Mouse (Mus musculus) gastrocnemius, postnatal 10 days (tissue): Measurements from ENCODE around the gene Sec22b. TPM values are rescaled to one million over a fixed set of nuclear protein-coding genes. Genes with fewer than 3 reads are reported as not detected.

Source experiments
- DNase-seq: peaks from one replicate; pipeline ENCODE4 v3.0.0; 2021; ENCODE audit warnings: mixed read lengths
- long read RNA-seq, 2 experiments: library from polyadenylated mRNA; stranded (forward); transcript quantifications; one replicate each; pipeline ENCODE4 v2.0.0; 2021
- total RNA-seq, 2 experiments: library from RNA; stranded (reverse); gene quantifications; 2 replicates each; pipeline ENCODE4 v1.2.3; 2021

Sec22b gene
- 10 to 100 TPM; 38.8 to 42.7 TPM for total RNA-seq
- long read RNA-seq, experiment 1, transcript Sec22b-201 (5 exons, 2,810 nt) = major isoform, 39 of 45 reads
- long read RNA-seq, experiment 1, partial matches to known transcripts = 1 of 45 reads
- long read RNA-seq, experiment 1, other reads (novel, unspliced or antisense) = 4 of 45 reads
- long read RNA-seq, experiment 2, transcript Sec22b-201 (5 exons, 2,810 nt) = major isoform, 34 of 35 reads
- long read RNA-seq, experiment 2, partial matches to known transcripts = 0 of 35 reads
- long read RNA-seq, experiment 2, other reads (novel, unspliced or antisense) = 1 of 35 reads

DNA sequence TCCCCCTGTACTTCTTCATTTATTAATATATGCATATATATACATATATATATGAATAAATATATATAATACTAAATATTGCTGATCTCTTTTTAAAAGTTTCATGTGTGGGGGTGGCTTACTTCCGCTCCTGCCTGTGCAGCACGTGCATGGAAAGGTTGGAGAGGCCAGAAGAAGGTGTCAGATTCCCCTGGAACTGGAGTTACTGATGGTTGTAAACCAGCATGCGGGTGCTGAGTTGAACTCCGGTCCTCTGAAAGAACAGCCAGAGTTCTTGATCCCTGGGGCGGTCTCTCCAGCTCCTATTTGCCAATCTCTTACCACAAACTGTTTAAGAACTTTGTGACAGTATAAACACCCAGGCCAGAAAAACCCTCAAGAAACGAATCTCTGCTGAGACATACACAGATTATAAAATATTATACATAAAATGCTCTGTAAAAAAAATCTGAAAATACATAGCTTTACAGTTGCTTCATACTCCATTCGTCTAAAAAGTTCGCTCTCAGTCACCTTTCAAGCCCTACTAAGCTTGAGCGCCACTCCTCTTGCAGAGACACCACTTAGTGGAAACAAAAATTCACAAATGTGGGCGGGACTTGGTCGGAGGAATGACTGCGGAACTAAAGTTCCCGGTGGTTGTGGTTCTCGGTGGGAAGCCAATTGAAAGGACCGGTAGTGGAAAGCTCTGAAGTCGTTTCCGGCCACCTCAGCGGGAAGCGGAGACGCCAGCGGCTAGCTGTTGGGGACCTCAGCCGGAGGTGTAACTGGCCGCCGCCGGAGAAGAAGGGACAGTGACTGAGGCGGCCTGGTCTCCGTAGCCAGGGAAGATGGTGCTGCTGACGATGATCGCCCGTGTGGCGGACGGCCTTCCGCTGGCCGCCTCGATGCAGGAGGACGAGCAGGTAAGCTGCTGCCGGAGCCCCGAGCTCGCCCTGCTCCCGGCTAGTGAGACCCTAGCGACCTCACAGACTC lies at the start of gene Sec22b:
Gene Sec22b, plus strand, starts transcription at position 675 of the 975 bp plus-strand sequence.
- peak; percentile 79 for DNase-seq

DNA sequence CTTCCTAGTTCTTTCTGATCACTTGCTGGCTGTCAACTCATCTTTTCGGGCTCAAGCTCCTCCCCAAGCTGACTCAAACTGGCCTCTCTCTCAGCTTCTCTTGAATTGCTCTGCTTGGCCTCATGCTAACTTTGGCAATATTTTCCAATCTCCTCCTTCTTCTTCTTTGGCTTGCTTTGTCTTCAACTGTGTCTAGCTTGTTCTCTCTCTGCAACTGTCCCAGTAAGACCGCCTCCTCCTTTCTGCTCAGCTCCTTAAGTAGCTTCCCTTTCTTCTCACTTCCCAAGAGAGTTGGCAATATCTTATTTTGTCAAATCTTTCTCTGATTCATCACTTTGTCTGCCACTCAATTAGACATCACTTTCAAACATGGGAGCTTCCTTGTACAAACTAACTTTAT lies 49.2 kb upstream of the Sec22b start:
- DNase-seq = no peak

DNA sequence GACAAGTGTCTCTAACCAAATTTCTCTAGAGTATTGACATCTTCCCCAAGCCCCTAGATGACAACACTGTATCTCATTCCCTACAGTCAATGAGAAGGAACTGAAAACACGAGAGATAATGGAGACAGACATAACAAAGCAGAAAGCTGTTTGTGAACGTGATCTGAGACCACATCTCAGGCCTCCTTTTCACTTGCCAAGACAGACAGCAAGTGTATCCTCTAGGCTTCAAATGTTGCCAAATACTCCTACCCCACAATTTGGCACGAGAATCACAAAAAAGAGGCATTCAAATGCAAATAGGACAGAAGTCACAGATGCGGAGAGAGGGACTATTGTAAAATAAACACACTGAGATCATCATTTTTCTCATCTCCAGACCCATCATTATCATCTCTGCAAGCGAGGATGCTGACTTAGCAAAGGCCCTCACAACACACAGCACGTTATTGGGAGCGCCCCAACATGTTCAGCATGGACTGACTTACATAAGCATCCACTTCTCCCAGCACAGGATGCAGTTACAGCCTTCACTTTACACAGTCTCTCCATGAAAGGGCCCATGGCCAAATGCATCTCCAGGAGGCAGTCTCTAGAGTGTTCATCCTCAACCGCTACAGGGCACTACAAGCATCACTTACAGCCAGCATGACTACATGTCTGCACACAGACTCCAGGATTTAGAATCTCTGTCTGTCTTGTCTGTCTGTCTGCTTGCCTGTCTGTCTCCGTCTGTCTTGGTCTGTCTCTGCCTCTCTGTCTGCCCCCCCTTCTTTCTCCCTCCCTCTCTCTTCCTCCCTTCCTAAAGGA lies 46.2 kb upstream of the Sec22b start:
- DNase-seq = no peak

DNA sequence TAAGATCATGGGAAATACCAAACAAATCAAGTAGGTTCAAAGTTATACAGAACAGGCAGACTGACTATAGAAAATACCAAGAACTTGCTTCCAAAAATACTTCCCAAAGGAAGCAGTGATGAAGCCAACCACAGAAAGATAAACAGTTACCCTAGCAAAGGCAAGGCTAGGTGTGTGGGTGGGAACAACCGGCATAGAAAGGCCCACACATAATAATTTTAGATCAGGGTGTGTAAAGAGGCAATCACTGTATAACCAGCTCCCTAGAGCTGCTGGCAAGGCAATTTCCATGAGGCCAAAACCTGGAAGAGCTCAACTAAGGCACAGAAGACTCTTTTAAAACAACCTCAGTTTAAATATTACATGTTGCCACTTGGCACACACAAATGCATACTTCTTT lies 41.6 kb upstream of the Sec22b start:
- no peak for DNase-seq

DNA sequence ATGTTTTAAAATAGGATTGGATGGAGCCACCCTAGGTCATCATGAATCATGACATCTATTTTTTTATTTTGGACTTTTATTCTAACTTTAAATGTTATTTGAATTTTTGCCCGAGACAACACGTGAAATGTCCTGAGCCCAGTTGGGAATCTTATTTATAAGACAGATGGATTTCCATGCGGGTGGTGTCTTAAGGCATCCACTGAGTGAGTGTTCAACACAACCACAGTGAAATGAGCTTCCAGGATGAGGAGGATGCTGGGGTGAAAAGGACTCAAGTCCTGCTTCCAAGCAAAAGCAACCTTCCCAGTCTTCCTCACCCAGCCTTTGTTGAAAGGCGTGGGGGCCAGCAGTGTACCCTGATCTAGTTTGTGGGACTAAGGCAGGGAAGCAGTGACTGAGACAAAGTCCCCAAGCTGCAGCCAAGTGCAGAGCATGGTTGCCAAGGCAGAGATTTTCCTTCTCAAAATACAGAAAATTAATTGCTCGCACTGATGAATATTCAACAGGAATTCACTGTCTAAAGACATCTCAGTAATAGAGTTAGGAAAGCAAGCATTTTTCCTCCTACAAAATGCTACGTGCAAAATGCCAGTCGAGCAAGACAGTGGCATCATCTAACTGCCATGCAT lies 40.1 kb upstream of the Sec22b start:
- DNase-seq = no peak

DNA sequence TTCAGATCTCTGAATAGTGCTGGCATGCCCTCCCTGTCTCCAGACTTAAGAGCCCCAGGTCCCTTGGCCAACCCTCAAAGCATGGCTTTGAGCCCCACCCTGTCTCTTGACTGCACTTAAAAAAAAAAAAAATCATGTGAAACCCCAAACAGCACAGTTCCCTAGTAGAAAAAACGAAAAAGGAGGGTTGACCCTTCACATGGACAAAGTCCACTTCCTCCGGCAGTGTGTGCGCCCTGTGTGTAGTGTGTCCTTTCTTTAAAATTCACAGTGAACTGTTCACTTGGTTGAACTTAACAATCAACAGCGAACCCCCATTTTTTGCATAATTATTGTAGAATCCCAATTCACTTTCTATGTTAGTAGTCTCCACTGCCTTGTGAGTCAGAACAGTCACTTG lies 34.3 kb upstream of the Sec22b start:
- no peak for DNase-seq

DNA sequence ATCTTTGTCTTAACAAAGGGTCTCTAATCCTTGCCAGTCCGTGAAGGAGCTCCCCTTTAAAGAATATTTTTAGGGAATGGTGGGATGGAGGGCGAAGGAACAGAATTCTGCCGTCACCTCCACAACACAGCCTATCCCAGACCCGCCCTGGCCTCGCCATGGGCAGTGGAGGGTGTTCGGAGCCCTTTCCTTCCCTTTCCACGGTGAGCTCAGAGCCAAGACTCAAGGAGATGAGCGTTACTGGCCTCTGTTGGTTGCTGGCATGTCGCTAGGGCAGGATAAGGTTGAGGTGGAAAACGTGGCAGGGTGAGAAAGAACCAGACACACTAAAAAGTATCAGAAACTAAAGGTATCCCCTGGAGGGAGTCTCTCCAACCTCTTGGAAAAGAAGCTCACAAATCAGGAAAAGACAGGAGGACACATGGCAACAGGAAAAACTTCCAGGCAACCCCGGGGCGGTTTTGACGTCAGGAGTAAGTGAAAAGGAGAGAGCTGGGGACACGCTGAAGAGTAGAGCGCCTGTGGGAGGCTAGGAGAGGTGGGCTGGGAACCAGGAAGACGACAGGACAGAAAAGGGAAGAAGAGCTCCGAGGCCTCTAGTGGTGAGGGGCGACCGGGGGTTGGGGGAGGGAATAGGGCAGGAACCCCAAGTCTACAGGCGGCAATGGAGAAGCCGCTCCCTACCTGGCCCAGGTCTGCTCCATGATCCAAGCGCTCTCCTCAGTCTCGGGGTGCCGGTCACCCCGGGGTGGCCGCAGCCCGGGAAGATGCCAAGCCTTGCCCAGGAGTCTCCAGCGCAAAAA lies 33.6 kb upstream of the Sec22b start:
- DNase-seq = peak; percentile 16

DNA sequence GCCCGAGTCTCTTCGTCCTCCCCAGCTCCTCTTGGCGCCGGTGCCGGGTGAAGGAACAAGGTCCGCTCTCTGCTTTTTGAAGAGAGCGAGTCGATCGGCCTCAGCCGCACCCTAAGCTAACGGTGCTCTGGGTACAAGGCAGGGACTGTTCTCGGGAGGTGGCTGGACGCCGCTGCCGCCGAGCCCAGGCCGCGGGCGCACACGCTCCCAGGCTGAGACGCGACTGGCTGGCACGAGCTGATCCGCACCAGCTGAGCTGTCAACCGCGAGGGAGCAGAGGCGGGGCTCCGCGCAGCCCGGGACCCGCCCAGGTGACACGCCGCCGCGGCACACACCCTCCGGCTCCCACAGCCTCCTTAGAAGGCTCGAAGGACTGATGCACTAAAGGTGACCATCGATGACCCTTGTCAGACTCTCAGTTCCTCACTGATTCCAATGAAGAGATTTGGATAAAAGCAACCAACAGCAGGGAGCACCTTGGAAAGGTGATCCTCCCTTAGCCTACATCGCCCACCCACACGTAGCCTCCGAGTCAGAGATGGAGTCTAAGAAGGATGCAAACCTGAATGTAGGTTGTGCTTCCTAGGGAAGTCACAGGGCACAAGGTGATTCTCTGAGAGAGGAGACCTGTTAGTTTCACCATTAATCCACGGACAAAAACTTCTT lies 32.8 kb upstream of the Sec22b start:
- DNase-seq = peak; percentile 76

DNA sequence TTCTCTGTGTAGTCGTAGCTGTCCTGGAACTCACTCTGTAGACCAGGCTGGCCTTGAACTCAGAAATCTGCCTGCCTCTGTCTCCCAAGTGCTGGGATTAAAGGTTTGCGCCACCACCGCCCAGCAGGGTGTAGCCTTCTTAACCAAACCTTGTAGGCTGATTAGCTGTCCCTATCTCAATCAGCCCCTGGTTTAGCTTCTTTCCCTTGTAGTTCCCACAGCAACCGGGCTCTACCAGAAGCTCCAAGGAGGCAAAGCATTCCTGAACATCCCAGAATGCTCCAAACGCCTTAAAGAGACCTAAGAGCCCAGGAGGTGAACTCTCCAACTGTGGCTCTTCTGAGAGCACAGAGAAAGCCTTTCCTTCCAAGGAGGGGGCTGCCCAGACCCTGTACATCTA lies 32.3 kb upstream of the Sec22b start:
- DNase-seq = no peak

DNA sequence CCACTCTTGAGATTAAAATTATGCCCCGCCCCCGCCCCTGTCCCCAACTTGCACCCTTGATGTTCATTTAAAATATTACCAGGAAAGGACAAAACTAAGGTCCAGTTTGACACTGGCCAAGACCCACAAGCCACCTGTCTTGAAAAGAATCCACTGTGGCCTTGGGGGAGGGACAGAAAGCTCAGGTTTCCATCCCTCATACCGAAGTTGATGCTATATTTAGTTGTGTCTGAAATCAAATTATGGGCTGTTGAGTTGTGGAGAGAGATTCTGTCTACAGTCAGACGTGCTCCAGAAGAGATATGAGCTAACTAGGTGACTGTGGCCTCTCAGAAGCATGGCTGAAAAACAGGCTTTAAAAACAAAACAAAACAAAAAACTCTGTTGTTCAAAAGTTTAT lies 31.3 kb upstream of the Sec22b start:
- DNase-seq = peak; percentile 13

DNA sequence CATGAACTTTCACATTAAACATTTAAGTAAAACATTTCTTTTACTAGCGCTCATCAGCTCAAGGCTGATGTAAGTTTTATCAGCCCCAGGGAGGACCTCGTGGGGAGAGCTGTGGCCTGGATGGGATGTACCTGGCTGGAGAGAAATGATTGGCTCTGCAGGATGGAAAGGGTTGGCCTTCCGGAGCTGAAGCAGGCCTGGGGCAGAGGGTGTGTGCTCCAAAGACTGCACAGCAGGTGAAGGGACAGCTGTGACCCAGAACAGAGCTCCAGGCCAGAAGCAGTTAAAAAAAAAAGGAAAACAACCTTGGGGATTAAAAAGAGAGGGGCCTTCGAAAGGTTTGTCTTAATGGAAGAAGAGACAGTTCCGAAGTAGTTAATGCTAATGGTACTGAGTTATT lies 26.2 kb upstream of the Sec22b start:
- no peak for DNase-seq

DNA sequence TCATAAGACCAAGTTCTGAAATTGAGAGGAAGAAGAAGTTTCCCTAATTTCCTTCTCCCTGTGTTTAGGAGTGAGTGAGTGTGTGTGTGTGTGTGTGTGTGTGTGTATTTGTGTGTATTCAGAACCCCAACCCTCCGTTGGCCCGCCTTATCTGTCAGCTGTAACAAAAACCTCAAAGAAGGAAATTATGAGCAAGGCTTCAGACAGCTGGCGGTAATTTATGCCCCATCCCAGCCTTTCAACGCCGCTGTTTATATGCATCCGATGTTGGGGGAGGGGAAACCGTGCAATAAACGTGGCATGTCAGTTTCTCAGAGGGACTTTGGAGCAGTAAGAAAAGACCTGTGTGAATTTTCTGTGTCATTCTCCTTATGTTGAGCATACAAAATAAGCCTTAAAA lies 24.7 kb upstream of the Sec22b start:
- DNase-seq = no peak

DNA sequence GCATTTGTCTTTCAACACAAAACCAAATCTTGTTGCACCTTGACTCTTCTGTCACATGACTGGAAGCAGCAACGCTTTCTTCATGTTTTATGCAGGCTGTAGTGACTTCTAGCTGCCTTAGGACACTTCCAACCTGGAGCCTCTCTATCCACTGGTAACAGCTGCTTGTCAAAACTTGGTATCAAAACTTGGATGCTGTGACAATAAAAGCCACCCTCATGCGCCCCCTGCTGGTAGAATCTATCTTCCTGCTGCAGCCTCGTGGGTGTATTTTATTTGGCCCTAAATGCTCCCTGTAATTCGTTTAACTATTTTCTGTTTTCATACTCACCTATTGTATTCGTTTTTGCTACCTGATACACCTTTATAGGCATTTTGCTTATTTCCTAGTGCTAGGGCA lies 21.8 kb upstream of the Sec22b start:
- DNase-seq = peak; percentile 87

DNA sequence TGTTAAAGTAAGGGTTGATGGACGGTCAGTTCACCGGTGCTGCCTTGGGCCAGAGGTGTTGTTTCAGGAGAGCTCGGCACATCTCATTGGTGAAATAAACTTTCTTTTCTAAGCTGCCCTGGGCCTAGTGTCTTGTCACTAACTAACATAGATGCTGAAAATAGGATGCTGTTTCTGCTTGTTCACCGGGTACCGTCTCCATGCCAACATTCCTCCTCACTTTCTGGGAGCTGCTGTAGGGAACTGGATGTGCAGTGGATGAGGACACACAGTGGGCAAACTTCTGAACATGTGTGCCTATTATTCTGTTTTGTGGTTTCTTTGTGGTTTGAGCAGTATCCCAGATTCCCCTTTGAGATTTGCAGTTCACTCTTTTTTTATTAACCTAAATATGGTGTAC lies 19.4 kb upstream of the Sec22b start:
- DNase-seq = no peak

DNA sequence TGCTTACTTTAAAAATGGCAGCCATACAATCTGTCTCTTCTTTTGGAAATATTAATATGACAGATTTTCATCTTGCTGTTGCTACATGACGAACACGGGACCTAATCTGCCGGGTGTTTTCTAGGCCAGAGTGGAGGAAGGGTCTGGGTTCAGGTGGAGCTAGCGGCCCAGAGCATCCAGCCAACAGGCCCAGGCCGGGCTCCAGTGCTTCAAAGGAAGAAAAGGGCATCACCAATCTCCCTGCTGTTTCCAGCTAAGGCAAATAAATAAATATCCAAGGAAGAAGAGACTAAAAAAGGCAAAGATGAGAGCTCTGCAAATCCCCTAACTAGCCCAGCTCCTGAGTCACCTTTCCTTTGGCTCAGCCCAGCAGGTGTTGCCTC lies 13.2 kb upstream of the Sec22b start:
- no peak for DNase-seq

DNA sequence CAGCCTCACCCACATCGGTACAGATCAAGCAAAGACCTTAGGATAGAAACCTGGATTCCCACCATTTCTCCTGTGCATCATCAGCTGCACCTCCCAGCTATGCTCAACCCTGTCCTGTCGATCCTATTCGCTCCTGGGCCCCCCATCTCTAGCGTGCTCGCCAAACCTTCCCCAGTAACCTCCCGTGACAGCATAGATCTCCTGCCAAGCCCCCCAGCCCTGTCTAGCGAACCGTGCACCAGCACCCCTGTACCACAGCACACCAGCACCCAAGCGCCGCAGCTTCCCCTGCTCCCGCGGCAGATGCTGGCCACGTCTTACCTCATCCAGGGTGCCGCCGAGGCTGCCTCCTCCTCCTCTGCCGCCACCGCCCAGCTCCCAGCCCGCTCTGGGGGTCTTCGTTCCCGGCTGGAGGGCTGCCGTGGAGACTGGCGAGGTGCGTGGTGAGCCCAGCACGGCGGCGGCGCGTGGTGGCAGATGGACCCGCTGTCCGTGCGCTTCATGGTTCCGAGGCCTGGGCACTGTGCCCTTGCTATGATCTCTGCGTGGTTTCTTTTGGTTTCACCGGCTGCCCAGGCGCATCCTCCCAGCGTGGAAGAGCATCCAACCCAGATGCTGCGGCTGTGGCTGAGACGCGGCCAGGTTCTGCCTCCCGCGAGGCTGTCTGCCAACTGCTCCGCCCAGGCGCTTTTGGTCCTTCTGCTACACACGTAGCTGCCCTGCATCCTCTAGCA lies 12.7 kb upstream of the Sec22b start, which contains the start of gene Pde4dip:
Gene Pde4dip, minus strand, starts transcription at position 540 of the 734 bp plus-strand sequence.
- DNase-seq = peak; percentile 39

DNA sequence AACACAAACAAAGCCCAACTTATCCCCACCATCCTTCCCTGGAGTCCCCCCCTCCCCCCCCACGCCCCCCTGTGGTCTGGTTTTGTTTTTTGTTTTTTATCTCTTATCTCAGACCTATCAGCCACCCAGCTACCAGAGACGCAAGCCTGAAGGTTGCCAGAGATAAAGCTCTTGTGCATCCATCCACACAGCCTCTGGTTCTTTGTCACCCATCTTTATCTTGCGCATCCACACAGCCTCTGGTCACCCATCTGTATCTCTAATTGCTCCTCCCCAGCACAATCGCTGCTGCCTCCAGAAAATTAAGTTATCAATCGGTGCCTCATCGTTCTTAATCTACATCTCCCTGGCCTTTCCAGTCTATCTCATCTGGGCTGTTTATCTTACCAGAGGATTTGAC lies 10.8 kb upstream of the Sec22b start:
- DNase-seq = no peak

DNA sequence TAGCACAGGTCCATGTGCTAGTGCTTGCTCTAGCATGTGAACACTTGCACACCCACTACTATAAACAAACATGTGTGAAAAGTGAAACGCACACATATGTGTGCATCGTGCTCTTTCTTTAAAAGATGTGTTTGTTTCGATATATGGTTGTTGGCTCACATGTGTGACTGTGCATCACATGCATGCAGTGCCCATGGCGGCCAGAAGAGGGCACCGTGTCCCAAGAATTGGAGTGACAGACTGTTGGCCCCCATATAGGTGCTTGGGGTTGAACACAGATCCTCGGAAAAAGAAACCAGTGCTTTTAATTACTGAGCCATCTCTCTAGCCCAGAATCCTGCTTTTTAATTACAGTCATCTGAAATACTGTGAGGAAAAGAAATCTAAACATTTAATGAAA lies 6.3 kb upstream of the Sec22b start:
- peak; percentile 31 for DNase-seq

DNA sequence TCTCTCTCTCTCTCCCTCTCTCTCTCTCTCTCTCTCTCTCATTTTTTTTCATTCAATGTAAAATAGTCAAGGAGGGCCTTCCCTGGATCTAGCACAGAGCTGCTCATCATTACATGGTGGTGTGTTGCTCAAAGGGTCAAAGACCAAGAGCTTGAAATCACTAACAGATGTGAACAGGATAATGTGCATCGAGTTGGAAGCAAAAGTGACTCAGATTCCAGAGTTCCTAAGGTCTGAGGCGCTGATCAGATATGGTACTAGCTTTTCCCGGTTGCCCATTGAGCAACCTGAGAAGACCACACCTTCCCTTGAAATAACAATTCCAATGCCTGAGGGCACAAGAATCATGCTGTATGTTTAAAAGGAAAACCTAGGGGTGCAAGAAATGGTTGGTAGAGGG lies 2.6 kb upstream of the Sec22b start:
- no peak for DNase-seq

DNA sequence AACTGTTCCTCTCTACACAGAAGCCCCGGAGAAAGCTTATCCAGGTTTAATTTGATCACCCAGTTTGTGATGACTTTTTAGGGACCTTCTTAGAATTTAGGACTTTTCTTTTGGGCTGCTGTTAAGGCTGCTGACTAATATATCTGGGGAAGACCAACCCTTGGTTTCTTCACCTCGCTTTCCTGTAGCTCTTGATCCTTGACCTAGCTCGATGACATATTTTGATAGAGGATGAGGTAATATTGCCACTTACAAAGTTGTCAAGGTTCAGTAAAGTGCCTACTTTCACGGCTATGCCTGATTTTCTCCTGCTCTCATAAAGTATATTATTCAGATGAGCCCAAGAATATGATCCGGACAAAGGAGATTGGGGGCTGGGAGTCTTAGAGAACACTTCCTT lies 596 bp downstream of the Sec22b start:
- no peak for DNase-seq
